Mouse (Mus musculus): Measurements from ENCODE around the gene Rasgef1c.

- TF ChIP-seq EP300 (IDR thresholded peaks at IDR 0.05; ENCODE audit: low read depth) (no peak), CTCF (IDR thresholded peaks at IDR 0.05; ENCODE audit: low read depth) (no peak)
These were observed 34.3 kb upstream of the Rasgef1c start for GRCm38 (mm10) chr11:49867320-49867719.

Data from liver, embryonic 14.5 days (tissue).